Mouse (Mus musculus): Measurements from ENCODE around the gene Tnk1.

GRCm38 (mm10) chr11:69803786-69804651, 54.5 kb downstream of the Tnk1 start:
- TF ChIP-seq CTCF (conservative IDR thresholded peaks at IDR 0.05; ENCODE audit: low read length), result no peak
- no peak for TF ChIP-seq NANOG (IDR thresholded peaks at IDR 0.05; ENCODE audit: borderline replicate concordance, low read length)
